Mouse (Mus musculus) embryonic facial prominence, embryonic 14.5 days (tissue): ENCODE measurements around the gene Paqr8. TPM values are rescaled to one million over a fixed set of nuclear protein-coding genes. Genes with fewer than 3 reads are reported as not detected.

ENCODE experiments used
- ATAC-seq: fragments of 200-750 bp; cut with Nextera tagmentation; 2 replicates; pipeline ENCODE4 v1.8.0; 2017; ENCODE audit warnings: low read depth, moderate number of reproducible peaks, moderate TSS enrichment
- DNase-seq: peaks from one replicate; pipeline ENCODE4 v3.0.0-alpha.2; 2015; ENCODE audit warnings: low spot score
- H3K27ac ChIP-seq: fragments of 300-500 bp; sonication (generic); replicated peaks from 2 replicates; pipeline ENCODE4 v1.5.1; 2014; ENCODE audit warnings: low read depth, mild to moderate bottlenecking, low read length, moderate library complexity
- H3K27me3 ChIP-seq: fragments of 300-500 bp; sonication (generic); replicated peaks from 2 replicates; pipeline ENCODE4 v1.6.1; 2014; ENCODE audit warnings: low read length; ENCODE audit not compliant: control insufficient read depth, insufficient read depth
- H3K36me3 ChIP-seq: fragments of 300-500 bp; sonication (generic); 2 replicates; pipeline ENCODE4 v1.6.1; 2014; ENCODE audit warnings: low read length, mixed read lengths; ENCODE audit not compliant: control insufficient read depth, insufficient read depth
- H3K4me1 ChIP-seq: fragments of 300-500 bp; sonication (generic); 2 replicates; pipeline ENCODE4 v1.6.1; 2014; ENCODE audit warnings: antibody characterized with exemption, low read length; ENCODE audit not compliant: control insufficient read depth, insufficient read depth
- H3K4me2 ChIP-seq: fragments of 300-500 bp; sonication (generic); 2 replicates; pipeline ENCODE4 v1.6.1; 2014; ENCODE audit warnings: low read depth, mild to moderate bottlenecking, low read length, moderate library complexity, mixed read lengths
- H3K4me3 ChIP-seq: fragments of 300-500 bp; sonication (generic); 2 replicates; pipeline ENCODE4 v1.5.1; 2014; ENCODE audit warnings: low read depth, mild to moderate bottlenecking, low read length
- H3K9ac ChIP-seq: fragments of 300-500 bp; sonication (generic); 2 replicates; pipeline ENCODE4 v1.6.1; 2014; ENCODE audit warnings: low read depth, mild to moderate bottlenecking, low read length, moderate library complexity, mixed read lengths
- H3K9me3 ChIP-seq: fragments of 300-500 bp; sonication (generic); 2 replicates; pipeline ENCODE4 v1.6.1; 2016; ENCODE audit warnings: low read length; ENCODE audit not compliant: control insufficient read depth
- WGBS: fragments of 180-500 bp; shearing (Covaris S2); extraction: QIAGEN DNeasy Blood & Tissue Kit; methylation state at CpG from one replicate; pipeline ENCODE4 v1.1.7; 2014; 5-methylcytosine and 5-hydroxymethylcytosine counted together
- polyA plus RNA-seq: library from polyadenylated mRNA; unstranded; fragments of >200 nt; fragmentation: Nextera tagmentation; extraction: Ambion mirVana; gene quantifications from 2 replicates; pipeline ENCODE4 v1.2.1, GENCODE M21; 2014

Gene Paqr8
- polyA plus RNA-seq, 1 experiment from 2014 or later, result 6.1 TPM

DNA sequence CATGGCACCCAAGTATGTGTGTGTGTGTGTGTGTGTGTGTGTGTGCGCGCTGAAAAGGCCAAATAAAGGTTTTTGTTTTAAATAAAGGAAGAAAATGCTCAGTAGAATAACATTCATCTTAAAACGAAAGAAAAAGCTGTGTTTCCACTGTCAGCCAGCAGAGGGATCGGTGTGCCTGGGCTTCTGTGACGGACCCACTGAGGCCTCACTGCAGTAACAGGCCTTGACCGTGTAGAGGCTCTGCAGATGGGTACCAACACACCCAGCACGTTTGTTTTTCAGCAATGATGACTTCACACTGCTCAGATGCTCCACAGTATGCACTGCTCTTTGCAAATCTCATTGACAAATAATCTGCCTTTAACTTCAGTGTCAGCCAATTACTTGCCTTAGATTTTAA, 43.1 kb downstream of the Paqr8 start:
- Histone ChIP-seq H3K4me1 (no peaks in the 10 kb centered on the region), H3K27me3 (no peaks in the 10 kb centered on the region), H3K4me3 (no peak overlapping the region), H3K27ac (no peak overlapping the region), H3K4me2 (no peak overlapping the region), H3K9ac (no peak overlapping the region), H3K9me3 (no peaks in the 10 kb centered on the region), H3K36me3 (peaks cover 11% of the 10 kb centered on the region; the same call in 1 of the 2 replicates)
- peak; percentile 74 for DNase-seq
- ATAC-seq, result peak; percentile 93
- 18% methylated on average over 7 of the region's 7 CpGs for WGBS

DNA sequence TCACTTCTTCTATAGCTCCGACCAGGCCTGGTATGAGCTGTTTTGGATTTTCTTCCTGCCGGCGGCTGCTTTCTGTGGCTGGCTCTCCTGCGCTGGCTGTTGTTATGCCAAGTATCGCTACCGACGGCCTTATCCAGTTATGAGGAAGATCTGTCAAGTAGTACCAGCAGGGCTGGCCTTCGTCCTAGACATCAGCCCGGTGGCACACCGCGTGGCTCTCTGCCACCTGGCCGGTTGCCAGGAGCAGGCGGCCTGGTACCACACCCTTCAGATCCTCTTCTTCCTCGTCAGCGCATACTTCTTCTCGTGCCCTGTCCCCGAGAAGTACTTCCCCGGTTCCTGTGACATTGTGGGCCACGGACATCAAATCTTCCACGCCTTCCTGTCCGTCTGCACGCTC, 44.7 kb downstream of the Paqr8 start:
- H3K9me3 ChIP-seq, result no peaks in the 10 kb centered on the region
- H3K9ac ChIP-seq, result no peak overlapping the region
- 93% methylated on average over 22 of the region's 22 CpGs for WGBS
- ATAC-seq (peak; percentile 17; the same call in 1 of the 2 replicates), DNase-seq (no peak)
- H3K27me3 ChIP-seq, result no peaks in the 10 kb centered on the region
- no peak overlapping the region for H3K4me3 ChIP-seq
- H3K4me1 ChIP-seq, result no peaks in the 10 kb centered on the region
- no peak overlapping the region for H3K4me2 ChIP-seq
- H3K27ac ChIP-seq, result no peak overlapping the region
- H3K36me3 ChIP-seq, result peaks cover 11% of the 10 kb centered on the region; the same call in 1 of the 2 replicates

DNA sequence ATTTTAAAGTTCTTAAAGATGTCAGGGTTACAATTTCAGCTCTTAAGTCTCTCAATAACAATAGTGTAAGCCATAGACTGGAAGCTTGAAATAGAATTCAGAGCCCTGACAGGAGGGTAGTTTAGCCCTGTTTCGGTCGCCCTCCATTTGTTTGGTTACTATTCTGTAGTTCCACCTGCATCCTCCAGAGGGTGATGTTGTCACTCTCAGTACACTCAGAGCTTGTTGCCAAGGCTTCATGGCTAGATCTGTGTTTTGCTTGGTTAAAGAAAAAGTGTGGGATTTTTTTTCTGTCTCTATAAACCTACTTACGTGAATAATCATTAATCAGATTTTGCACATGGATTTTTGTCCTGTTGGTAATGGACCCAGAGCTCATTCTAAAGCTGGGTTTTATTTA, 48.6 kb downstream of the Paqr8 start:
- Histone ChIP-seq H3K27ac (no peak overlapping the region), H3K9ac (no peak overlapping the region), H3K4me1 (no peaks in the 10 kb centered on the region), H3K36me3 (peaks cover 11% of the 10 kb centered on the region; the same call in 1 of the 2 replicates), H3K9me3 (no peaks in the 10 kb centered on the region), H3K27me3 (no peaks in the 10 kb centered on the region), H3K4me3 (no peak overlapping the region), H3K4me2 (no peak overlapping the region)
- DNase-seq (peak; percentile 85), ATAC-seq (peak; percentile 30; the same call in 1 of the 2 replicates)
- WGBS, result 26% methylated on average over 3 of the region's 3 CpGs

DNA sequence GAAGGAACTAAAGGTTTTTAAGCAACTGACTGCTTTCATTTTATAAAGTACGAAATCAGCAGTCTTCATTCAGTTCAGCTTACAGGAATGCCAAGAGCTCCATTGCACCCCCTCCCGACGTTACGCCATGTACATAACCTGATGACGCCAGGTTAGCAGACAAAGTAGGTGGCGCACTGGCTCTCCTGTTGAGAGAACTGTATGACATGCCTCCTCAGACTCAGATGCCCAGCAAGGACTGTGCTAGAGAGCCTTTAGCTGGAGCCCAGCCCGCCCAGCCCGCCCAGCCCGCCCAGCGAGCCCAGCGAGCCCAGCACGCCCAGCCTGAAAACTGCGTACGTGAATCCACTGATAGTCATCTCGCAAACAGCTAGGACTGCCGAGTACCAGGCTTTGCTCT, 49.7 kb downstream of the Paqr8 start:
- Histone ChIP-seq H3K36me3 (peaks cover 4% of the 10 kb centered on the region; the same call in 1 of the 2 replicates), H3K4me1 (no peaks in the 10 kb centered on the region), H3K9ac (no peak overlapping the region), H3K4me3 (no peak overlapping the region), H3K4me2 (no peak overlapping the region), H3K27me3 (no peaks in the 10 kb centered on the region), H3K27ac (no peak overlapping the region), H3K9me3 (no peaks in the 10 kb centered on the region)
- DNase-seq (peak; percentile 53), ATAC-seq (peak; percentile 79)
- WGBS, result 51% methylated on average over 16 of the region's 16 CpGs

DNA sequence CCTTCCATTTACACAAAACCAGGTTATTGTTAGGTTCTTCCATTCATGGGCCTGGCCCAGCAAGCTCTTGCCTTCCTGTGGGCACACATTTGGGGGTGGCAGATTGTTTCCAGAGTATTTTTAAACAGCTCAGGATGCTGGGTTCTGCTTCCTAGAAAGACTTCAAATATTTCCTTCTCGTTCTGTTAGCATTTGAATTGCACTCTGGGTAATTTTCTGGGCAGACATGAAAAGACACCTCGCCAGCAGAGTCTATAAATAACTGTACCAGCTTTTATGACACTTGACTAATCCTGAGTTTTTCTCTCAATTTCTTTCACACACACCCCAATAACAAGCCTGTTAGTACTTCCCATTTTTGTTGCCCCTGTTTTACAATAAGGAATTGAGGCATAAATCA, 50.9 kb downstream of the Paqr8 start:
- Histone ChIP-seq H3K4me1 (no peaks in the 10 kb centered on the region), H3K4me2 (no peak overlapping the region), H3K9ac (no peak overlapping the region), H3K27me3 (no peaks in the 10 kb centered on the region), H3K36me3 (no peaks in the 10 kb centered on the region), H3K4me3 (no peak overlapping the region), H3K9me3 (no peaks in the 10 kb centered on the region), H3K27ac (no peak overlapping the region)
- WGBS, result 52% methylated on average over 2 of the region's 2 CpGs
- no peak for DNase-seq
- no peak for ATAC-seq

DNA sequence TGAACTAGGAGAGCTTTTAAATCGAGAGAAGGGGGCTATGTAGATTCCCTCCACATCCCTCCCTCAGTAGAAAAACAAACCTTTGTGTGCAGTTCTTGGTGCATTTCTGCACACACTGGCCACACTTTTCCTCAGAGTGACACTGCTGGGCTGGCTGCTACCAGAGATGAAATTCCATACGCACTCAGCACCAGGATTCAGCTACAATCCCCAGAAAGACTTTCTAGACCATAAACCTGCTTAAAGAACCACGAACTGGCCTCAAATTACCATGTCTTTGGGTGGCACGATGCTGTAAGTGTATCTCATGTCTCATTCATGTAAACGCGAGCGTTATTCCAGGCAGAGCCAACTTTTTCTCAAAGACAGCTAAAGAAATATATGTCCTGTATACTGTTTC, 51.5 kb downstream of the Paqr8 start:
- WGBS, result 49% methylated on average over 7 of the region's 7 CpGs
- Histone ChIP-seq H3K36me3 (no peaks in the 10 kb centered on the region), H3K27ac (0 out of 2 replicates have a peak overlapping the region, but pooled peaks have one; percentile 15), H3K9me3 (no peaks in the 10 kb centered on the region), H3K4me3 (no peak overlapping the region), H3K4me1 (no peaks in the 10 kb centered on the region), H3K27me3 (no peaks in the 10 kb centered on the region), H3K9ac (no peak overlapping the region), H3K4me2 (no peak overlapping the region)
- DNase-seq (peak; percentile 47), ATAC-seq (no peak)

DNA sequence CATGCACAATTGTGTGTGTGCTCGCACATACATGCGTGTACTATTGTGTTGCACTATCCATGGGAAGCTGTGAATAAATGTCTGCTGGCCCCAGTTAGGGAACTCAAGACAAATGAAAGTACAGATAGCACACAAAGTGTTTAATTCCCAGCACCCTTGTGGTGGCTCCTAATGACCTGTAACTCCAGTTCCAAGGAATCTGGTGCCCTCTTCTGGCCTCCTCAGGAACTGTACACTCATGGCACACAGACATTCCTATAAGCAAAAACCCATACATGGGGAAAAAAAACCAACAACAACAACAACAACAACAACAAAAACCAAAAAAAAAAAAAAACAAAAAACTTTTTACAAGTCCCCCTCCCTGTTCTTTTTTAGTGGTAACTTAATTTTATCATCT, 52.6 kb downstream of the Paqr8 start:
- Histone ChIP-seq H3K36me3 (no peaks in the 10 kb centered on the region), H3K27ac (no peak overlapping the region), H3K4me2 (no peak overlapping the region), H3K27me3 (no peaks in the 10 kb centered on the region), H3K4me1 (no peaks in the 10 kb centered on the region), H3K9me3 (no peaks in the 10 kb centered on the region), H3K9ac (no peak overlapping the region), H3K4me3 (no peak overlapping the region)
- WGBS, result 100% methylated on average over 2 of the region's 2 CpGs
- no peak for DNase-seq
- no peak for ATAC-seq

DNA sequence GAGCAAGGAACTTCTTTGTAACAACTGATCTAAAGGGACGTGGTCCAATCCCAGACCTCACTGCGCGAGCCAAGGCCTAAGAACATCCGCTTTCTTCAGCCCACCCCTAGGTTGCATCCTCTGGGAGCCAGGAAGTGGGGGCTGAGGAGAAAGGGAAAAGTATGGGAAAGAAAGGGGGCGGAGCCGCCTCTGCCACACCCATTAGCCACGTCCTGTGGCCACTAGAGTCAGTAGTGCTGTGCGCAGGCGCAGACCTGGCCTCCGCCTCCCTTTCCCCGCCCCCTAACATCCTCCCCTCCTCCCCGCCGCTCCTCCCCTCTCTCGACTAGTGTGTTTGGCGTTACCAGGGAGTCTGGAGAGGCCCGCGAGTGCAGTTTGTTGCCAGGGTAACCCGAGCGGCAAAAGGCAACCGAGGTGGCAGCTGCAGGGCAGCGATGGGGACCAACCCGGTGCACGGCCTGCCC, 60.9 kb downstream of the Paqr8 start, which contains the start of gene Efhc1:
Efhc1 (plus strand) TSS at position 327 of the 464 bp plus-strand sequence.
- WGBS, result under 1% methylated on average over 15 of the region's 23 CpGs
- ATAC-seq, result peak; percentile 98

DNA sequence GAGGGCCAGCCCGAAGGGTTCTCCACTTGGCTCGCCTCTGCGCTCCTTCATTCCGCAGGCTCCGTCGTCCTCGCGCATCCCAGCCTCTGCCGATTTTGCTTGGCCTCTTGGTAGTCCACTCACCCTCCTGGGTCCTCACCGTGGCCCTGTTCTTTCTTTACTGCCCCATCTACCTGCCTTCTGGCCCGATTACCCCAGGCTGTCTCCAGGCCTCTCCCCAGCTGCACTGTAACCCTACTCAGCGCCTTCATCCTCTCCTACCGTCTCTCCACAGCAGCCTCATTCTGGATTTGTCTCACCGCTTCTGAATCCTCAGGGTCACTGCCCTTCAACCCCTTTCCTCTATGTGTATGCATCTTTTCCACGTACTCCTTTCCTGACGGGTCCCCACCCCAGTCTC, 61.4 kb downstream of the Paqr8 start:
- Histone ChIP-seq H3K9me3 (no peaks in the 10 kb centered on the region), H3K36me3 (no peaks in the 10 kb centered on the region), H3K27ac (peak overlapping the region; percentile 71), H3K4me1 (no peaks in the 10 kb centered on the region), H3K27me3 (no peaks in the 10 kb centered on the region), H3K4me2 (peak overlapping the region; percentile 70), H3K9ac (peak overlapping the region; percentile 66), H3K4me3 (peak overlapping the region; percentile 55)
- WGBS, result 2% methylated on average over 15 of the region's 16 CpGs
- DNase-seq (no peak), ATAC-seq (no peak; the same call in 1 of the 2 replicates)

More for the DNA sequence above, 60.9 kb downstream of the Paqr8 start, which contains the start of gene Efhc1:
- Histone ChIP-seq H3K27ac (peak within 1 kb of the TSS; percentile 74), H3K27me3 (no peaks in the 10 kb centered on the region), H3K9me3 (no peaks in the 10 kb centered on the region), H3K4me1 (no peaks in the 10 kb centered on the region), H3K9ac (peak within 1 kb of the TSS; percentile 66), H3K4me3 (peak within 1 kb of the TSS; percentile 55), H3K4me2 (peak within 1 kb of the TSS; percentile 70), H3K36me3 (no peaks in the 10 kb centered on the region)
- peak; percentile 97 for DNase-seq
